Mouse (Mus musculus): Measurements from ENCODE around the gene Ttbk2. TPM values are rescaled to one million over a fixed set of nuclear protein-coding genes. Genes with fewer than 3 reads are reported as not detected.

Gene Ttbk2
- polyA plus RNA-seq, 1 experiment = 0.16 TPM

DNA sequence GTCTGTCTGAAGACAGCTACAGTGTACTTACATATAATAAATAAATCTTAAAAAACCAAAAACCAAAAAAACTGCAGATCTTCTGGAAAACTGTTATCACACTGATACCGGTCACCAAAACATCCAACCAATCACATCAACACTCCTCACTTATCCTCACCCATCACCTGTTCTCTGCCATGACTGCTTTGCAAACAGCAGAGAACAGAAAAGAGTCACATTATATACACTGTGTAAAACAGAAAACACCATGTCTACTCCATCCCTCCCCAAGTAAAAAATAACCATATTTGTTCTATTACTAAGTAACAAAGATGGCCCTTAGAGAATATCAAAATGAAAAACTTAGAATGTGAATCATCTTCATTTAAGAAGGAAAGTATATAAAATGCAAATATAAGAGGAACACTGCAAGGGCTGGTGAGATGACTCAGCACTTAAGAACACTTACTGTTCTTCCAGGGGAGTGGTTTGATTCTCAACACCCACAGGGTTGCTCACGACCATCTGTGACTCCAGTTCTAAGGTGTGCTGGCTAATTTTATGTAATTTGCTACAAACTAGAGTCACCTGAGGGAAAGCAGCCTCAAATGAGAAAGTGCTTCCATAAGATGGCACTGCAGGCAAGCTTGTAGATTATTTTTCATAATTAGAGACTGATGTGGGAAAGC lies 80.0 kb downstream of the Ttbk2 start:
- H3K4me1 ChIP-seq (ENCODE audit: control insufficient read depth) = peaks cover 4% of the 10 kb centered on the region
- TF ChIP-seq GATA1 (IDR thresholded peaks at IDR 0.05; ENCODE audit: low read length) (no peak), TAL1 (IDR thresholded peaks at IDR 0.05; ENCODE audit: low read length) (no peak)
- peaks cover 11% of the 10 kb centered on the region for H3K36me3 ChIP-seq (ENCODE audit: control insufficient read depth)

DNA sequence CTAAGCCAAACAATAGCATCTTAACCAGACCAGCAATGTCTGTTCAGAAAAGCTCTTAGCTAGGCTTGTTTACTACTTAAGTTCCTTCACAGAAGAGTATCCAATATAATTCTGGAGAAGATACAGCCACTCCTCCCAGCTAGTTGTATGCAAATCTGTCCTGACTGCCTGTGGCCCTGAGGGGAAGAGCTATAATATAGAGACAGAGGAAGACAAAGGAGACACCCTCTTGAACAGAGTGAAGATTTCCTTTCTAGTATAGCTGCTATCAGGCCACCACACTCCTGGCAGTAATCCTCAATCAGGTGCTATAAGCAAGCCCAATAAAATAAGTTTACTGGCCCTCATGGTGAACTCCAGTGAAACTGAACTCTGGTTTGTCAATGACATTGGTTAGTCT lies 88.5 kb downstream of the Ttbk2 start:
- Histone ChIP-seq H3K27me3 (ENCODE audit: control insufficient read depth) (no peaks in the 10 kb centered on the region), H3K4me3 (replicated peaks) (no peak overlapping the region), H3K9me3 (ENCODE audit: control insufficient read depth, low read length) (no peaks in the 10 kb centered on the region), H3K4me1 (ENCODE audit: control insufficient read depth) (no peaks in the 10 kb centered on the region), H3K36me3 (ENCODE audit: control insufficient read depth) (peaks cover 7% of the 10 kb centered on the region)
- TF ChIP-seq GATA1 (IDR thresholded peaks at IDR 0.05; ENCODE audit: low read length) = no peak
- TF ChIP-seq TAL1 (IDR thresholded peaks at IDR 0.05; ENCODE audit: low read length) = no peak

More for the DNA sequence above, 80.0 kb downstream of the Ttbk2 start:
- Histone ChIP-seq H3K4me3 (replicated peaks) (no peak overlapping the region), H3K27me3 (ENCODE audit: control insufficient read depth) (no peaks in the 10 kb centered on the region), H3K9me3 (ENCODE audit: control insufficient read depth, low read length) (no peaks in the 10 kb centered on the region)

DNA sequence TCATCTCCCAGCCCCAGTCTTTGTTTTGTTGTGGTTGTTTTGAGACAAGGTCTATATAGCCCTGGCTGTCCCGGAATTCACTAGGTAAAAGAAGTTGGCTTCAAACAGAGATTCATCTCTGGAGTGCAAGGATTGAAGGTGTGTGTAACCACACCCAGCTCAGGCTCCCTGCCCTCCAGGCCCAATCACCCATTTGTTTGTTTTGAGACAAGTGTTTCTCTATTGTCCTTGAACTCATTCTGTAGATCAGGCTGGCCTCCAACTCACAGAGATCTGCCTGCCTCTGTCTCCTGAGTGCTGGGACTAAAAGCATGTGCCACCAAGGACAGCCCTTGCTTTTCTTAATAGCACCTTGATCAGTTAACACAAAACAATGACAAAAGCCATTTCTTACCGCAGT lies 102.4 kb downstream of the Ttbk2 start:
- no peaks in the 10 kb centered on the region for H3K9me3 ChIP-seq (ENCODE audit: control insufficient read depth, low read length)
- H3K27me3 ChIP-seq (ENCODE audit: control insufficient read depth) = no peaks in the 10 kb centered on the region
- H3K4me1 ChIP-seq (ENCODE audit: control insufficient read depth) = no peaks in the 10 kb centered on the region
- no peak for TF ChIP-seq GATA1 (IDR thresholded peaks at IDR 0.05; ENCODE audit: low read length)
- no peak for TF ChIP-seq TAL1 (IDR thresholded peaks at IDR 0.05; ENCODE audit: low read length)
- peaks cover 34% of the 10 kb centered on the region for H3K36me3 ChIP-seq (ENCODE audit: control insufficient read depth)
- H3K4me3 ChIP-seq (replicated peaks) = no peak overlapping the region

DNA sequence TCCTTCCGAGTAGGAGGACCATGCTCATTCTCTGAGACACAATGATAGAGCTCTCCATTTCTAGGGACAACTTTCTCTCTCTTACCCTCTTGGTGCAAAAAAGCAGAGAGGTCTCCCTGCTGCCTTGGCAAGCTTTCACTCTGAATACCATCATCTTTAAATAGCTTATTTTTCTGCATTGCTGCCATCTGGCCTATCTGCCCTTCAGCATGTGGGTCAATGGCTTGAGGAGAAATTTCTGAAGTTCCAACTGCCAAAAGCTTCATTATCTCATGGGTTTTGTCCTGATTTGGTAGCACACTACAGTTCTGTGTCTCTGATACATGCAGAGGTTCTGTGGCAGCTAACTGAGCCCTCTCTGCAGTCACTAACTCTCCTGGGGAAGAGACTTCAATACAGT lies 104.9 kb downstream of the Ttbk2 start:
- no peaks in the 10 kb centered on the region for H3K4me1 ChIP-seq (ENCODE audit: control insufficient read depth)
- no peak for TF ChIP-seq TAL1 (IDR thresholded peaks at IDR 0.05; ENCODE audit: low read length)
- TF ChIP-seq GATA1 (IDR thresholded peaks at IDR 0.05; ENCODE audit: low read length) = no peak
- H3K9me3 ChIP-seq (ENCODE audit: control insufficient read depth, low read length) = no peaks in the 10 kb centered on the region
- H3K36me3 ChIP-seq (ENCODE audit: control insufficient read depth) = peaks cover 32% of the 10 kb centered on the region
- no peak overlapping the region for H3K4me3 ChIP-seq (replicated peaks)
- no peaks in the 10 kb centered on the region for H3K27me3 ChIP-seq (ENCODE audit: control insufficient read depth)

DNA sequence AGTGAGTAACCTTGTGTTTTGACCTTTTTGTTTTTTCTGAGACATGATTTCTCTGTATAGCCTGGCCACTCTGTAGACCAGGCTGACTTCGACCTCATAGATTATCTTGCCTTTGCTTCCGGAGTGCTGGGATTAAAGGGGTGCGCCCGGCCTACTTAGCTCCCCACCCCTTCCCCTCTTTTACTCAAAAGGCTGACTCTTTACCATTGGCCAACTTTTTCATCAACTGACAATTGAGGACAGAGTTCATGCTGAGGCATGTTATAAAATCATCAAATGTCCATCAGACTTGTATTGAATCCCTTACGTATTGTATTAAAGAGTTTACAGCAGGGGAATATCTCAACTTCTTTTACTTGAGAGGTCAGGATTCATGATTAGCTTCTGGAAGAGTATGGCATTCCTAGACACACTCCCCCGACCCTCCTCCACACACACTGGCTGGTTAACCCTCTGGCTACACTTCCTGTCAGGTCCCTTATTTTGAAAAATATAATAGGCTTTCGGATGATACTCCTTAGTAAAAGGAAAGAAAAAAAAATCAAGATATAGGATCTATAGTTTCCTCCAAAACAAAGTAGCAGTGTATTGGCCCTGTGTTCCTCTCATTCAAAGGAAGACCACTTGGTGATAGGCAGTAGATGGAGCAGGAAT lies 118.4 kb downstream of the Ttbk2 start:
- no peaks in the 10 kb centered on the region for H3K27me3 ChIP-seq (ENCODE audit: control insufficient read depth)
- peaks cover 33% of the 10 kb centered on the region for H3K36me3 ChIP-seq (ENCODE audit: control insufficient read depth)
- peak overlapping the region; percentile 79 for H3K4me3 ChIP-seq (replicated peaks)
- H3K9me3 ChIP-seq (ENCODE audit: control insufficient read depth, low read length) = no peaks in the 10 kb centered on the region
- peaks cover 51% of the 10 kb centered on the region for H3K4me1 ChIP-seq (ENCODE audit: control insufficient read depth)
- TF ChIP-seq GATA1 (IDR thresholded peaks at IDR 0.05; ENCODE audit: low read length) = no peak
- no peak for TF ChIP-seq TAL1 (IDR thresholded peaks at IDR 0.05; ENCODE audit: low read length)

DNA sequence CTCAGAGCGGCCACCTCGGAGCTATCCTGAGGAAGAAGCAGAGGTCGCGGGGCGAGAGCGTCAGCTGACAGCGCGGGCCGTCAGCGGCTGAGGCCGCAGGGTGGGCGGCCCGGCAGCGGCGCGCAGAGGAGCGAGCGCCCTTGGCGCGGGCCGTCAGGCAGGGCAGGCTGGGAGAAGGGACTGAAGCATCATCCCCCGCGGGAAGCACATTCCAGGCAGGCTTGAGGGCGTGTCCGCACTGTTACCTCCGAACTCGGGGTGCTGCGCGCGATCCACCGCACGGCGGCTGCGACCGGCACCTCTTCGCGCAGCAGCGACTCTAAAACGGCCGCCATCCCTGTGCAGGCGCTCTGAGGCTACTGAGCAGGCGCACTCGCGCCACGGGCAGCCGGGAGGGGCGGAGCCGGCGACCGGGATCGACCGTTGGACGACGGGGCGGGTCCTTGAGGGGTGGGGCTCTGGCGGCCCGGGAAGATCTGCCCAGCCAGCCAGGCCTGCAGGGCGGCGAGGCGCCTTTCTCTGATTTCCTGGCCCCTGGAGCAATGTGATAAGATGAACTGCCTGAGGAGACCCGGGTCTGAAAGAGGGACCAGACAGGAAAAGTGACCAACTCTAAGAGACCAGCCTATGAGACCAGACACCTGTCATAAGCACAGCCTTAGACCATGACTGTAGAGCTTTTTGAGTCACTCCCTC lies 119.1 kb downstream of the Ttbk2 start:
- peaks cover 40% of the 10 kb centered on the region for H3K36me3 ChIP-seq (ENCODE audit: control insufficient read depth)
- TF ChIP-seq TAL1 (IDR thresholded peaks at IDR 0.05; ENCODE audit: low read length) (peak; percentile 44), GATA1 (IDR thresholded peaks at IDR 0.05; ENCODE audit: low read length) (0 out of 2 replicates have a peak, but pooled peaks have one; percentile 28)
- H3K4me3 ChIP-seq (replicated peaks) = peak overlapping the region; percentile 79
- H3K27me3 ChIP-seq (ENCODE audit: control insufficient read depth) = no peaks in the 10 kb centered on the region
- H3K9me3 ChIP-seq (ENCODE audit: control insufficient read depth, low read length) = no peaks in the 10 kb centered on the region
- peaks cover 56% of the 10 kb centered on the region for H3K4me1 ChIP-seq (ENCODE audit: control insufficient read depth)

DNA sequence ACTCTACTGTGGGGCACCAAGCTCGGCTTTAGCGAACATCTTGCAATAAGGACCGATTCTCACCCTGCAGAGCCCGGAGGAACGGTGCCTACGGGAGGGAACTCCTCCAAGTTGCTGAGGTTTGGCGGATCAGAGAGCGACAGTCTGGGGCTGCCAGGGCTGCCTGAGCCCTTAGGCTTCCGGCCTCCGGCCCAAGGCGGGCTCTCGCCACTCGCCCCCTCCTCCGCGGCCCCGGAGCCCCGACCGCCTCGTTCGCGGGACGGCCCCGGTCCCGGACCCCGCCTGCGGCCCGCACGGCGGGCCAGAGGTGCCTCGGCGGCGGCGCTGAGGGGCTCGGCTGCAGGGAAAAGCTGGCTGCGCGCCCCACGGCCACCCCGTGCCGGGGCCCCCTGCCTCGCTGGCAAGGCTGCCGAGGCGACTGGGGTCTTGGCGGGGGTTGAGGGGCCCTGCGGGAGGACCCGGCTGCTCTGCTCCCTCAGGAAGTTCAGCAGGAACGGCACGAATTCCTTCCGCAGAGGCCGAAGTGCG lies 119.7 kb downstream of the Ttbk2 start:
- peak overlapping the region; percentile 79 for H3K4me3 ChIP-seq (replicated peaks)
- no peak for TF ChIP-seq GATA1 (IDR thresholded peaks at IDR 0.05; ENCODE audit: low read length)
- no peak for TF ChIP-seq TAL1 (IDR thresholded peaks at IDR 0.05; ENCODE audit: low read length)
- H3K9me3 ChIP-seq (ENCODE audit: control insufficient read depth, low read length) = no peaks in the 10 kb centered on the region
- no peaks in the 10 kb centered on the region for H3K27me3 ChIP-seq (ENCODE audit: control insufficient read depth)
- peaks cover 58% of the 10 kb centered on the region for H3K4me1 ChIP-seq (ENCODE audit: control insufficient read depth)
- H3K36me3 ChIP-seq (ENCODE audit: control insufficient read depth) = peaks cover 46% of the 10 kb centered on the region

DNA sequence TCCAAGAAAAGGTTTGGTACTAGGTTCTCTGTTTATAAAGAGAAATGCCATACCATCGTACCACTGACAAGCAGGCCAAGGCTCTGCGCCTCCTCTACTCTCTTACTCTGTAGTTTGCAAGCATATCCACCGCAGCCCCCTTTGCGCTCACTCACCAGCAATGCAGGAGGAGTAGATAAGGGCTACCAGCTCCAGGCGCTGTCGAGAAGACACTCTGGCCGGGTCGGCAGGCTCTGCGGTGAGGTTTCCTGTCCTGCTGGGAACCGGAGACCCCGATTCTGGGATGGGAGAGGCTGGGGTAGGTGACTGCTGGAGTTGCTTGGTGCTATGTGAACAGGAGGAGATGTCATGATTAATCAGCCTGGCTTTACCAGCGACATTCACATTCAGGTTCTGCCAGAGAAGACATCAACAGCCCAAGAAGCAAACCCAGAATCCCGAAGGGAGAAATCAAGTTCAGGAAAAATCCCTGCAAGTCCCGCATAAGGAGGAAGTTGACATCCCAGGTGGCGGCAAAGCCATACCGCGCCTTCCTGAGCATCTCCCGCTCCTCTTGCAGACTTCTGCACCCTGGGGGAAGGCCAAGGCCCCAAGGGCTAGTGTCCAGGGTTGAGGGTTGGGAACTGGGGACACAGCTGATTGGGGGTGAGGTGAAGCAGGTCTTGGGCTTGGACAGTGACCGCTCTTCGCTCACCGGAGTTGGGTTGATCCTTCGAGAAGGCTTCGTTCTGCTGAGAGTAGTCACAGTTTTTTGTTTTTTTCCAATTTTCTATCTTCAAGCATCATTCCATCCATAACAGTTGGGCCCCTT lies 120.4 kb downstream of the Ttbk2 start:
- peak overlapping the region; percentile 79 for H3K4me3 ChIP-seq (replicated peaks)
- no peak for TF ChIP-seq TAL1 (IDR thresholded peaks at IDR 0.05; ENCODE audit: low read length)
- TF ChIP-seq GATA1 (IDR thresholded peaks at IDR 0.05; ENCODE audit: low read length) = peak; percentile 49; the same call in 1 of the 2 replicates
- peaks cover 53% of the 10 kb centered on the region for H3K36me3 ChIP-seq (ENCODE audit: control insufficient read depth)
- H3K4me1 ChIP-seq (ENCODE audit: control insufficient read depth) = peaks cover 64% of the 10 kb centered on the region
- H3K9me3 ChIP-seq (ENCODE audit: control insufficient read depth, low read length) = no peaks in the 10 kb centered on the region
- H3K27me3 ChIP-seq (ENCODE audit: control insufficient read depth) = no peaks in the 10 kb centered on the region
